Mouse (Mus musculus) midbrain, embryonic 10.5 days (tissue): ENCODE data around the gene Mcts2. TPM values are rescaled to one million over a fixed set of nuclear protein-coding genes. Genes with fewer than 3 reads are reported as not detected.
"Not testable (repeated sequence)": the region's sequence is repeated elsewhere in the genome, so short reads cannot be mapped to it uniquely, and the experiment has no call there.

Experiments
- DNase-seq: peaks from one replicate; pipeline ENCODE4 v3.0.0-alpha.2; 2017; ENCODE audit warnings: low spot score
- H3K27ac ChIP-seq: fragments of 300-500 bp; sonication (generic); replicated peaks from 2 replicates; pipeline ENCODE4 v1.5.1; 2016; ENCODE audit warnings: mild to moderate bottlenecking
- H3K27me3 ChIP-seq: fragments of 300-500 bp; sonication (generic); 2 replicates; pipeline ENCODE4 v1.6.1; 2016; ENCODE audit warnings: low read depth, mild to moderate bottlenecking; ENCODE audit not compliant: poor library complexity, severe bottlenecking
- H3K36me3 ChIP-seq: fragments of 300-500 bp; sonication (generic); 2 replicates; pipeline ENCODE4 v1.6.1; 2016; ENCODE audit warnings: mild to moderate bottlenecking, moderate library complexity
- H3K4me1 ChIP-seq: fragments of 300-500 bp; sonication (generic); 2 replicates; pipeline ENCODE4 v1.6.1; 2016
- H3K4me3 ChIP-seq: fragments of 300-500 bp; sonication (generic); 2 replicates; pipeline ENCODE4 v1.5.1; 2016; ENCODE audit warnings: mild to moderate bottlenecking, moderate library complexity
- H3K9me3 ChIP-seq: fragments of 300-500 bp; sonication (generic); replicated peaks from 2 replicates; pipeline ENCODE4 v1.6.1; 2016; ENCODE audit warnings: mild to moderate bottlenecking
- WGBS: fragments of 180-500 bp; shearing (Covaris S2); methylation state at CpG from one replicate; pipeline ENCODE4 v1.1.7; 2016; 5-methylcytosine and 5-hydroxymethylcytosine counted together
- polyA plus RNA-seq: library from polyadenylated mRNA; unstranded; fragments of >200 nt; fragmentation: Nextera tagmentation; extraction: Ambion mirVana; gene quantifications from 2 replicates; pipeline ENCODE4 v1.2.1, GENCODE M21; 2016

Gene Mcts2
- polyA plus RNA-seq: 42.9 and 45.3 TPM in 2 replicates

DNA sequence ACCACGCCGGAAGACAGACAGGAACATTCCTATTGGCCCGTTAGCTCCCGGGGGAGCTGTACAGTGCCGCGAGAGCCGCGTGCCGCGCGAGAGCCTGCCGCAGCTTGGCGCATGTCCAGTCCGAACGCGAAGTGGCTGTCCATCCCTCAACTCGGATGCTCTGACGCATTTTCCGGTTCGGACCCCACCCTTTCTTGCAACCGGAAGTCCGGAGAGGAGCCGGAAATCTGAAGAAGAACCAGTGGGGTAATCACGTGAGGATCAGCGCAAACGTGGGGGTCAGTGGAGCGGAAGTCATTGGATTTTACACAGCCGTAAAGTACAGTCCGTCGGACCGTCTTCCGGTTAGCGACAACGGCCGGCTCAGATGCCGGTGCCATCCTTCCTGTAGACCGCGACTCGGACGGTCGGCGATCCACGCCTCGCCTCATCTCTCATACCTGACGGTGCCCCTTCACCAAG lies at the start of gene Mcts2:
Gene Mcts2 (plus strand): TSS at position 230 of the 462 bp plus-strand sequence.
- WGBS: 50% methylated on average over 45 of the region's 45 CpGs
- Histone ChIP-seq H3K4me1 (peaks cover 18% of the 10 kb centered on the region), H3K27me3 (no peaks in the 10 kb centered on the region), H3K36me3 (peaks cover 97% of the 10 kb centered on the region), H3K4me3 (peak within 1 kb of the TSS; percentile 56), H3K9me3 (peaks cover 10% of the 10 kb centered on the region; the same call in 1 of the 2 replicates), H3K27ac (peak within 1 kb of the TSS; percentile 58)
- DNase-seq: peak; percentile 93

GRCm38 (mm10) chr2:152637381-152637780 lies 49.5 kb upstream of the Mcts2 start:
- H3K9me3 ChIP-seq: no peaks in the 10 kb centered on the region
- H3K4me1 ChIP-seq: peaks cover 20% of the 10 kb centered on the region
- DNase-seq: no peak
- WGBS: 89% methylated on average over 4 of the region's 4 CpGs
- H3K4me3 ChIP-seq: no peak overlapping the region
- H3K36me3 ChIP-seq: no peaks in the 10 kb centered on the region
- H3K27ac ChIP-seq: no peak overlapping the region
- H3K27me3 ChIP-seq: peaks cover 26% of the 10 kb centered on the region

DNA sequence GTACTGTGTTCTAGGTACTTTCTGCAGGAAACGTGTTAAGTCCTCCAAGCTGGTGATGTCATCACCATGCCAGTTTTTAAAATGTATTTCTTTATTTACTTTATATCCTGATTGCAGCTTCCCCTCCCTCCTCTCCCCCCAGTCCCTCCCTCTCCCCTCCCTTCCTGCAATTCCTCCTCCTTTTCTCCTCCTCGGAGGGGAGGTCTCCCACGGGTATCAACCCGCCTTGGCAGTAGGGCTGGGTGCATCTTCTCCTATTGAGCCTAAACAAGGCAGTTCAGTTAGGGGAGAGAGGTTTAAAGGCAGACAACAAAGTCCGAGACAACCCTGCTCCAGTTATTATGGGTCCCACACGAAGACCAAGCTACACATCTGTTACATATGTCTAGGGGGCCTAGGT lies 48.0 kb upstream of the Mcts2 start:
- Histone ChIP-seq H3K27ac (0 out of 2 replicates have a peak overlapping the region, but pooled peaks have one; percentile 71), H3K27me3 (peaks cover 11% of the 10 kb centered on the region)
- 60% methylated on average over 6 of the region's 6 CpGs for WGBS

DNA sequence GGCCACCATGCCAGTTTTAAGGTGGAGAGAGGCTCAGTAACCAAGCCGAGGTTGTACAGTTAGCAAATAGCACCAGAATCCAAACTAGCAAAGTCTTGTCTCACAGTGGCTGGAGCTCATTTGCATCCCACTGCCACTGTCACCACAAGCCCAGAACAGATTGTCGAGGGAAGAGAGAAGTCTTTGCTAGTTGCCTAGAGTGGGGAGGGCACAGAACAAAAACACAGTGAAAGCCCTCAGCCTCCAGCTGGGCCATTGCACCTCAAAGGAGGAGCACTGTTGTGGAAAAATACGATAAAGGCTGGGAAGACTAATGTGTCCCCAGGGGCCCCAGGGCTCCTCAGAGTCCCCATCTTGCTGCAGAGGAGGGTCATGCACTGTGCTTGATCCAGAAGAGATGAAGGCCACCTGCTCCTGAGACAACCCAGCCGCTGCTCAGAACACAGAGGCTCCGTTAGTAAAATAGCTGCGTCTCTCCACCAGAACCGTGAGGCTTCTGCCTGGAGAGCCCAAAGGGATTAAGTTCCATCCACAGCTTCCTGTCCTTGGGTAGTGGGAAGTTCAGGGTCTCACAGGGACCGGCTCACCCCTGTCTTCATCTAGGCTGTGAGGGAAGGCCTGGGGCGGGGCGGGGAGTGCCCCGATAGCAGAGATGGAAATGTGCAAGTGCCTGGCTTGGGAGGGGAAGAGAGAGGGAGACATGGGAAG lies 47.3 kb upstream of the Mcts2 start:
- 17% methylated on average over 11 of the region's 11 CpGs for WGBS

More for the DNA sequence above, 48.0 kb upstream of the Mcts2 start:
- no peak overlapping the region for H3K4me3 ChIP-seq
- peaks cover 13% of the 10 kb centered on the region for H3K4me1 ChIP-seq
- H3K36me3 ChIP-seq: no peaks in the 10 kb centered on the region
- no peaks in the 10 kb centered on the region for H3K9me3 ChIP-seq
- no peak for DNase-seq

GRCm38 (mm10) chr2:152652901-152653620 lies 33.8 kb upstream of the Mcts2 start:
- H3K27ac ChIP-seq: no peak overlapping the region
- 80% methylated on average over 10 of the region's 10 CpGs for WGBS
- H3K36me3 ChIP-seq: no peaks in the 10 kb centered on the region
- H3K9me3 ChIP-seq: no peaks in the 10 kb centered on the region
- H3K4me3 ChIP-seq: no peak overlapping the region
- DNase-seq: no peak
- peaks cover 18% of the 10 kb centered on the region for H3K4me1 ChIP-seq
- H3K27me3 ChIP-seq: no peaks in the 10 kb centered on the region

More for the DNA sequence above, 47.3 kb upstream of the Mcts2 start:
- Histone ChIP-seq H3K9me3 (no peaks in the 10 kb centered on the region), H3K4me3 (no peak overlapping the region), H3K4me1 (peaks cover 13% of the 10 kb centered on the region), H3K36me3 (no peaks in the 10 kb centered on the region), H3K27ac (peak overlapping the region; percentile 71), H3K27me3 (peaks cover 5% of the 10 kb centered on the region)
- peak; percentile 20 for DNase-seq

DNA sequence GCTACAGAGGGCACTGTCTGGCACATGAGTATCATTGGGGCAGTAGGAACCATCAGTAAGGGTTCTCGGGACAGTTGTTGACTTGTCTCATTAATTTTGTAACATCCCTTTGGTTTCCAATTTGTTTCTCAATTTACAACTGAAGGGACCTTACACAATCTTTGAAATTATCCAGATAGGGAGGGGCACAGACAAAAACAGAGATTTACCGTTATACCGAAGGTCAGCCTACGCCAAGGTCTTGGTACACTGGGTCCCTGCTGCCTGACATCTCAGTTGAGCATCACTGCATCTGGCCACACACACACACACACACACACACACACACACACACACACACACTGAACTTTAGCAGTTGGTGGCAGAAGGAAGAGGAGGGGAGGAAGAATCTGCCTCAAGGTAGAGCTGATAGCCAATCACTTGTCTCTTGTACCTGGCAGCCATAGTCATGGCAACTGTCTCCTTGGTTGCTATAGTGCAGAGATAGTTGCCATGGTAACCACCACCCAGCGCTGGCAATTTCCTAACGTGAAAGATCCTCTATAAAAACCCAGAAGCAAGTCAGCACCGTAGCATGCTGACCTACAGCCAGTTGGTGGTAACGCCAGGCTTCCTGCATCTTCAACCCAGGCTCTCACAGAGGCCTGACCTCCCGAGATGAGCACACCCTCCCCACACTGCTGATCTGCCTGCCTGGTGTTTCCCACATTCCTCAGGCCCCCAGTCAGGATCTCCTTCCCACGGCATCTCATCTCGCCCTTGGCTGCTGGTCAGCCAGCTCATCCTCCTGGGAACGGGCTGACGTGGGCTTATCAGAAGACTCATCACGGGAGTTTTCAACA lies 32.7 kb upstream of the Mcts2 start:
- H3K27me3 ChIP-seq: no peaks in the 10 kb centered on the region
- 52% methylated on average over 14 of the region's 14 CpGs for WGBS
- no peak overlapping the region for H3K27ac ChIP-seq
- no peak overlapping the region for H3K4me3 ChIP-seq
- peak; percentile 26 for DNase-seq
- peaks cover 18% of the 10 kb centered on the region for H3K4me1 ChIP-seq
- H3K36me3 ChIP-seq: no peaks in the 10 kb centered on the region
- no peaks in the 10 kb centered on the region for H3K9me3 ChIP-seq

- DNase-seq: peak; percentile 22
- no peaks in the 10 kb centered on the region for H3K36me3 ChIP-seq
- H3K9me3 ChIP-seq: no peaks in the 10 kb centered on the region
- H3K27me3 ChIP-seq: no peaks in the 10 kb centered on the region
- H3K4me1 ChIP-seq: peaks cover 15% of the 10 kb centered on the region
- 60% methylated on average over 10 of the region's 10 CpGs for WGBS
- H3K4me3 ChIP-seq: no peak overlapping the region
- H3K27ac ChIP-seq: no peak overlapping the region
These were observed 29.4 kb upstream of the Mcts2 start for GRCm38 (mm10) chr2:152657398-152657797.

GRCm38 (mm10) chr2:152661163-152661562 lies 25.7 kb upstream of the Mcts2 start:
- H3K4me3 ChIP-seq: no peak overlapping the region
- 87% methylated on average over 6 of the region's 6 CpGs for WGBS
- H3K27ac ChIP-seq: no peak overlapping the region
- DNase-seq: no peak
- H3K36me3 ChIP-seq: no peaks in the 10 kb centered on the region
- 0 out of 2 replicates have a peak, but pooled peaks cover 4% of the 10 kb centered on the region for H3K4me1 ChIP-seq
- no peaks in the 10 kb centered on the region for H3K27me3 ChIP-seq
- no peaks in the 10 kb centered on the region for H3K9me3 ChIP-seq

DNA sequence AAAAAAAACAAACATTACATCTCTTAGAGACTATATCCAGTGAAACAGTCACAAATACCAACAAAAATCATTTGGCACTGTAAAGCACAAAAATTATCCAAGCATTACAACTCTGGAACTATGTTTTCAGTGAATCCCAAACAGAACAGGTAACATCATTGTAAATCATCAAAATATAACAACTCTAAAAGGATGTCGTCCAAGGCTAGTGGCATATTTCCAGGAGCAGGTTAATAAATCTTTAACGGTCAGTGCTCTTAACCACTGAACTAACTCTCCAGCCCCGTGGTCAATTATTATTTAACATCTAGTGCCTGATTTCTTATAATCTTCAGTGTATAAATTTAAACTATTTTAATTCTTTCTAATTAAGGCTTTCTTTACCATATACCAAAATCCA lies 20.6 kb upstream of the Mcts2 start:
- not testable (repeated sequence) for H3K27ac ChIP-seq, H3K36me3 ChIP-seq, H3K4me3 ChIP-seq, H3K27me3 ChIP-seq, DNase-seq, H3K9me3 ChIP-seq
- 85% methylated on average over 3 of the region's 3 CpGs for WGBS
- peaks cover 20% of the 10 kb centered on the region for H3K4me1 ChIP-seq

DNA sequence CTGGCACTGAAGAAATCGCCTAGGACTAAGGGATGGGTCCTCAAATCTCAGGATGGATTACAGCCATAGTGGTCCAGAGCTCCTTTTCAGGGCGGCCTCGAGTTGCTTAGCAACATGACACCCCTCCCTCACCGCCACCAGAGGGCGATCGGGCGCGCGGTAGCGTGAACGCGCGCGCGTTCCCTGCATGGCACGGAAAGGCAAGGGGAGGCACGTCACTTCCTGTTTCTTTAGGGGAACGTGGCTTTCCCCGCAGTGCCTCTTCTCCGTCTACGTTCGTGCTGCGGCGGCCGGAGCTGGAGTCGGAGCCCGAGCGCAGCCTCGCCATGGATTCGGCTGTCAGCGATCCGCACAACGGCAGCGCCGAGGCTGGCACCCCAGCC lies 17.6 kb upstream of the Mcts2 start, which contains the start of gene H13:
Gene H13 (plus strand): TSS at position 206 of the 383 bp plus-strand sequence.
- WGBS: under 1% methylated on average over 35 of the region's 35 CpGs
- Histone ChIP-seq H3K4me1 (peaks cover 37% of the 10 kb centered on the region), H3K4me3 (peak within 1 kb of the TSS; percentile 99), H3K9me3 (no peaks in the 10 kb centered on the region), H3K36me3 (peaks cover 30% of the 10 kb centered on the region), H3K27ac (peak within 1 kb of the TSS; percentile 98), H3K27me3 (no peaks in the 10 kb centered on the region)
- peak; percentile 94 for DNase-seq

- Histone ChIP-seq H3K9me3 (no peaks in the 10 kb centered on the region), H3K27me3 (no peaks in the 10 kb centered on the region), H3K4me1 (peaks cover 37% of the 10 kb centered on the region), H3K27ac (peak overlapping the region; percentile 98), H3K36me3 (peaks cover 37% of the 10 kb centered on the region), H3K4me3 (peak overlapping the region; percentile 99)
- DNase-seq: peak; percentile 78
- WGBS: under 1% methylated on average over 46 of the region's 46 CpGs
These were observed 17.0 kb upstream of the Mcts2 start for GRCm38 (mm10) chr2:152669639-152670484.
